Mouse (Mus musculus) hindbrain, postnatal 0 days (tissue): Measurements from ENCODE around the gene Cnih1. TPM values are rescaled to one million over a fixed set of nuclear protein-coding genes. Genes with fewer than 3 reads are reported as not detected.

Experiments used
- ATAC-seq: fragments of 200-750 bp; cut with Nextera tagmentation; 2 replicates; pipeline ENCODE4 v1.8.0; 2017; ENCODE audit warnings: mild to moderate bottlenecking, moderate TSS enrichment, moderate library complexity
- DNase-seq: peaks from one replicate; pipeline ENCODE4 v3.0.0-alpha.2; 2015; ENCODE audit warnings: low spot score
- H3K27ac ChIP-seq: fragments of 300-500 bp; sonication (generic); 2 replicates; pipeline ENCODE4 v1.5.1; 2014; ENCODE audit warnings: mild to moderate bottlenecking
- H3K27me3 ChIP-seq: fragments of 300-500 bp; sonication (generic); 2 replicates; pipeline ENCODE4 v1.6.1; 2014; ENCODE audit warnings: low read length, mixed read lengths; ENCODE audit not compliant: insufficient read depth
- H3K36me3 ChIP-seq: fragments of 300-500 bp; sonication (generic); 2 replicates; pipeline ENCODE4 v1.6.1; 2014; ENCODE audit warnings: low read length, mixed read lengths; ENCODE audit not compliant: insufficient read depth
- H3K4me1 ChIP-seq: fragments of 300-500 bp; sonication (generic); 2 replicates; pipeline ENCODE4 v1.6.1; 2014; ENCODE audit warnings: antibody characterized with exemption, low read length, mixed read lengths; ENCODE audit not compliant: insufficient read depth
- H3K4me2 ChIP-seq: fragments of 300-500 bp; sonication (generic); 2 replicates; pipeline ENCODE4 v1.6.1; 2014; ENCODE audit warnings: low read depth, mild to moderate bottlenecking, low read length, moderate library complexity, mixed read lengths
- H3K4me3 ChIP-seq: fragments of 300-500 bp; sonication (generic); 2 replicates; pipeline ENCODE4 v1.5.1; 2014; ENCODE audit warnings: low read length
- H3K9ac ChIP-seq: fragments of 300-500 bp; sonication (generic); replicated peaks from 2 replicates; pipeline ENCODE4 v1.6.1; 2014; ENCODE audit warnings: mild to moderate bottlenecking, low read length, moderate library complexity, mixed read lengths
- H3K9me3 ChIP-seq: fragments of 300-500 bp; sonication (generic); 2 replicates; pipeline ENCODE4 v1.6.1; 2016; ENCODE audit warnings: low read length, mixed read lengths
- CTCF ChIP-seq: IDR thresholded peaks from 2 replicates; pipeline ENCODE4 v1.5.1; 2016; ENCODE audit warnings: antibody characterized with exemption, control low read depth, low read depth
- WGBS: fragments of 180-500 bp; shearing (Covaris S2); extraction: QIAGEN DNeasy Blood & Tissue Kit; methylation state at CpG from one replicate; pipeline ENCODE4 v1.1.7; 2014; 5-methylcytosine and 5-hydroxymethylcytosine counted together
- polyA plus RNA-seq: library from polyadenylated mRNA; unstranded; fragments of >200 nt; fragmentation: Nextera tagmentation; extraction: Ambion mirVana; gene quantifications from 2 replicates; pipeline ENCODE4 v1.2.1, GENCODE M21; 2015
- total RNA-seq: library from RNA; depleted of rRNA; stranded (reverse); fragments of >200 nt; gene quantifications from 2 replicates; pipeline ENCODE4 v1.2.3, GENCODE M21; 2014

The Cnih1 gene
- total and polyA plus RNA-seq, 2 experiments from 2014 or later = 123 to 208 TPM

GRCm38 (mm10) chr14:46790303-46790702, 2.1 kb upstream of the Cnih1 start:
- 69% methylated on average over 4 of the region's 4 CpGs for WGBS
- Histone ChIP-seq H3K4me3 (no peak overlapping the region), H3K27me3 (no peaks in the 10 kb centered on the region), H3K36me3 (no peaks in the 10 kb centered on the region), H3K4me2 (no peak overlapping the region), H3K9me3 (no peaks in the 10 kb centered on the region), H3K9ac (no peak overlapping the region), H3K4me1 (peaks cover 7% of the 10 kb centered on the region), H3K27ac (no peak overlapping the region)
- DNase-seq (no peak), ATAC-seq (no peak)
- TF ChIP-seq CTCF = peak; percentile 52

- peak overlapping the region; percentile 75 for H3K4me2 ChIP-seq
- H3K9ac ChIP-seq = peak overlapping the region; percentile 19; the same call in 1 of the 2 replicates
- no peaks in the 10 kb centered on the region for H3K36me3 ChIP-seq
- H3K9me3 ChIP-seq = no peaks in the 10 kb centered on the region
- H3K4me1 ChIP-seq = peaks cover 7% of the 10 kb centered on the region
- H3K27me3 ChIP-seq = no peaks in the 10 kb centered on the region
- ATAC-seq (no peak), DNase-seq (no peak)
- no peak for TF ChIP-seq CTCF
- peak overlapping the region; percentile 99; the same call in 1 of the 2 replicates for H3K27ac ChIP-seq
- H3K4me3 ChIP-seq = peak overlapping the region; percentile 92
- WGBS = 27% methylated on average over 8 of the region's 8 CpGs
Observed at GRCm38 (mm10) chr14:46788505-46788901, 292 bp upstream of the Cnih1 start.

GRCm38 (mm10) chr14:46787454-46787786, 791 bp downstream of the Cnih1 start:
- Histone ChIP-seq H3K4me1 (peaks cover 7% of the 10 kb centered on the region), H3K9me3 (no peaks in the 10 kb centered on the region), H3K36me3 (no peaks in the 10 kb centered on the region), H3K4me3 (peak overlapping the region; percentile 92), H3K27ac (peak overlapping the region; percentile 99), H3K4me2 (peak overlapping the region; percentile 75), H3K9ac (peak overlapping the region; percentile 94), H3K27me3 (no peaks in the 10 kb centered on the region)
- DNase-seq (no peak), ATAC-seq (no peak)
- under 1% methylated on average over 11 of the region's 11 CpGs for WGBS
- TF ChIP-seq CTCF = no peak

- Histone ChIP-seq H3K9me3 (no peaks in the 10 kb centered on the region), H3K27ac (no peak overlapping the region), H3K9ac (no peak overlapping the region), H3K4me1 (peaks cover 7% of the 10 kb centered on the region), H3K4me3 (no peak overlapping the region), H3K4me2 (no peak overlapping the region), H3K36me3 (0 out of 2 replicates have a peak, but pooled peaks cover 3% of the 10 kb centered on the region), H3K27me3 (no peaks in the 10 kb centered on the region)
- 79% methylated on average over 5 of the region's 5 CpGs for WGBS
- ATAC-seq = no peak
- no peak for DNase-seq
- TF ChIP-seq CTCF = no peak
Observed at GRCm38 (mm10) chr14:46785247-46785646, 3.0 kb downstream of the Cnih1 start.

- WGBS = 94% methylated on average over 10 of the region's 10 CpGs
- no peak overlapping the region for H3K4me3 ChIP-seq
- H3K9ac ChIP-seq = no peak overlapping the region
- H3K27me3 ChIP-seq = no peaks in the 10 kb centered on the region
- peaks cover 20% of the 10 kb centered on the region for H3K36me3 ChIP-seq
- DNase-seq (no peak), ATAC-seq (no peak)
- no peak overlapping the region for H3K27ac ChIP-seq
- peaks cover 7% of the 10 kb centered on the region; the same call in 1 of the 2 replicates for H3K4me1 ChIP-seq
- no peak for TF ChIP-seq CTCF
- H3K4me2 ChIP-seq = no peak overlapping the region
- no peaks in the 10 kb centered on the region for H3K9me3 ChIP-seq
Observed at GRCm38 (mm10) chr14:46783327-46783926, 4.8 kb downstream of the Cnih1 start.

- no peak for TF ChIP-seq CTCF
- H3K4me2 ChIP-seq = no peak overlapping the region
- 85% methylated on average over 8 of the region's 8 CpGs for WGBS
- ATAC-seq (no peak), DNase-seq (no peak)
- H3K36me3 ChIP-seq = peaks cover 27% of the 10 kb centered on the region
- no peak overlapping the region for H3K9ac ChIP-seq
- no peaks in the 10 kb centered on the region for H3K27me3 ChIP-seq
- H3K4me3 ChIP-seq = no peak overlapping the region
- H3K9me3 ChIP-seq = no peaks in the 10 kb centered on the region
- H3K4me1 ChIP-seq = peaks cover 7% of the 10 kb centered on the region; the same call in 1 of the 2 replicates
- no peak overlapping the region for H3K27ac ChIP-seq
Observed at GRCm38 (mm10) chr14:46782187-46782828, 5.9 kb downstream of the Cnih1 start.

- TF ChIP-seq CTCF = no peak
- no peaks in the 10 kb centered on the region for H3K9me3 ChIP-seq
- H3K9ac ChIP-seq = no peak overlapping the region
- H3K4me2 ChIP-seq = no peak overlapping the region
- ATAC-seq = no peak
- no peaks in the 10 kb centered on the region for H3K4me1 ChIP-seq
- H3K27ac ChIP-seq = no peak overlapping the region
- H3K36me3 ChIP-seq = peaks cover 35% of the 10 kb centered on the region
- DNase-seq = no peak
- H3K4me3 ChIP-seq = no peak overlapping the region
- no peaks in the 10 kb centered on the region for H3K27me3 ChIP-seq
- 95% methylated on average over 7 of the region's 7 CpGs for WGBS
Observed at GRCm38 (mm10) chr14:46781086-46781485, 7.1 kb downstream of the Cnih1 start.
